Mouse (Mus musculus): ENCODE data around the gene Ankra2.
A peak's percentile ranks its signal among the peaks of the same experiment; 100 is the strongest.

Ankra2 gene

GRCm38 (mm10) chr13:98262636-98263457 lies at the start of gene Ankra2, which contains the start of gene Utp15:
Ankra2 (plus strand) TSS chr13:98263074.
Utp15 (minus strand) TSS chr13:98263041.
- DNase-seq = peak; percentile 98

GRCm38 (mm10) chr13:98222848-98223247 lies 40.0 kb upstream of the Ankra2 start:
- no peak for DNase-seq

GRCm38 (mm10) chr13:98226225-98226624 lies 36.6 kb upstream of the Ankra2 start:
- DNase-seq = no peak

GRCm38 (mm10) chr13:98230511-98230910 lies 32.4 kb upstream of the Ankra2 start:
- DNase-seq = no peak

GRCm38 (mm10) chr13:98235451-98235850 lies 27.4 kb upstream of the Ankra2 start:
- no peak for DNase-seq

- DNase-seq = peak; percentile 70
These were observed 22.8 kb upstream of the Ankra2 start for GRCm38 (mm10) chr13:98239978-98240641.

GRCm38 (mm10) chr13:98241531-98242282 lies 21.2 kb upstream of the Ankra2 start:
- DNase-seq = no peak

- DNase-seq = no peak
These were observed 18.1 kb upstream of the Ankra2 start for GRCm38 (mm10) chr13:98244571-98245350.

- DNase-seq = no peak
These were observed 17.5 kb upstream of the Ankra2 start for GRCm38 (mm10) chr13:98245386-98245785.

GRCm38 (mm10) chr13:98249594-98249993 lies 13.3 kb upstream of the Ankra2 start:
- no peak for DNase-seq

- peak; percentile 64 for DNase-seq
These were observed 8.0 kb upstream of the Ankra2 start for GRCm38 (mm10) chr13:98254921-98255320.

GRCm38 (mm10) chr13:98263458-98263987 lies 649 bp downstream of the Ankra2 start:
- no peak for DNase-seq

- no peak for DNase-seq
These were observed 1.2 kb downstream of the Ankra2 start for GRCm38 (mm10) chr13:98264111-98264510.

- no peak for DNase-seq
These were observed 11.1 kb downstream of the Ankra2 start for GRCm38 (mm10) chr13:98274023-98274422.

- DNase-seq = no peak
These were observed 12.8 kb downstream of the Ankra2 start for GRCm38 (mm10) chr13:98275646-98276045.

GRCm38 (mm10) chr13:98276253-98276652 lies 13.4 kb downstream of the Ankra2 start:
- no peak for DNase-seq

- DNase-seq = no peak
These were observed 14.6 kb downstream of the Ankra2 start for GRCm38 (mm10) chr13:98277501-98277900.

GRCm38 (mm10) chr13:98279686-98280085 lies 16.8 kb downstream of the Ankra2 start, which contains the start of gene Gm21976:
Gm21976 (plus strand) TSS chr13:98279887.
- DNase-seq = no peak

GRCm38 (mm10) chr13:98280990-98281650 lies 18.2 kb downstream of the Ankra2 start:
- DNase-seq = no peak

- no peak for DNase-seq
These were observed 27.8 kb downstream of the Ankra2 start for GRCm38 (mm10) chr13:98290719-98291118.

GRCm38 (mm10) chr13:98291712-98292111 lies 28.8 kb downstream of the Ankra2 start:
- DNase-seq = no peak

GRCm38 (mm10) chr13:98296072-98296471 lies 33.2 kb downstream of the Ankra2 start:
- no peak for DNase-seq

All from right cerebral cortex, postnatal 25 days (tissue).